Mouse (Mus musculus) kidney, postnatal 25 days (tissue): ENCODE measurements at regions not wholly inside any gene's neighbourhood (a gene's known extent, or its start where the extent isn't known, plus 50 kb on each side); places are given as distances from the start of the nearest gene placed in this dataset.

Source experiments
- DNase-seq, 2 experiments: peaks; one replicate each; pipeline ENCODE4 v3.0.0; 2021; ENCODE audit warnings: mixed read lengths in 2 of 2

DNA sequence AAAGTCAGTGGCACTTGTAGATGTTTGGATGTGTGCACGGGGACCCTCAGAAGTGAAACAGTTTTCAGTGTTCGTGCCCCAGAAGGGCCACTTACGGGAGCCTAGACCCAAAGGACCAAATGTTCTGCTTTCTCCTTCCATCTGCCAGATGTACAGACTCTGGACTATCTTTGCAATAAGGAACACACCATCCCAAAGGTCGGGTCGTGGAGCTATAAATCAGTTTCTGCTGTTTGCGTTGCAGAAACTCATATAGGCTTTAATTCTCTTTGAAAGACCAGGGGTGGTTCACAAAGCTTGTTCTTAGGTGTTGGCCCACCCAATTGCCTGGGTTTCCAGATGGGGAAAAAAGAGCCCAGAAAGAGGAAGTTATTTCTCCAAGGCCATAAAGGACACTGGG, 206.3 kb upstream of the Cdh5 start:
- no peak for DNase-seq

DNA sequence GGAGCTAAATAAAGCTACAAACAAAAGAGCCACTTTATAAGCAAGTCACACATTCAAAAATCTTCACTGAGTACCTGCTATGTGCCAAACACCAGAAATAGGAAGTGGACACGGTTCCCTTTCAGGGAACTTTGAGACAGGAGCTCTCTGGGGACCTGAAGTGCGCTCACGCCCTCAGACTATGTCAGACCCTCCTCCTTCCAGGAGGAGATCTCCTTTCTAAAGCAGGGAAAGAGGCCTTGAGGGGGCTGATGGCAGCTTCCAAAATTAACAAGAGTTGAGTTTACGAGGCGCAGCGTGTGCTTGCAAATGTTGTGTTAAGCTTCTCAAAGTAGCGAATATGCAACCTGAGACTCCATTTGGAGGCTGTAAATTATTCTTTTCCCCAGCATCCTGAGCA, 204.0 kb upstream of the Cdh5 start:
- DNase-seq: no peak

DNA sequence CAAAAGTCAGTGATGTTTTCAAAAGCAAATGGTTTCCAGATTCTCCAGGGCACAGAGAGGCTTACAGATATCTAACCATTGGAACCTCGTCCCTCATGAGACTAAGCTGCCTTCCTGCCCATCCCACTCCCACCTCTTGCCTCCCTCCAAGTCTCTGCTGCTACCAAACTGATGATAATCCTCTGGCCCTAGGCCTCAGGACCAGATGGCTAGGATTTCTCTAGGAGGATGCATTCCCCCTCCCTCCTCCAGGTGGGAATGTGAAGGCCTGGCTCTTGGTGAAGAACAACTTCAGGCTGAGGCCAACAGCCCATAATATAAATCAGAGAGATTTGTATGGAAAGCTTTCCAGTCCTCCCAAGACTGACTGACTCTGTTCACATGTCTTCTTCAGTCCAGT, 198.9 kb upstream of the Cdh5 start:
- no peak for DNase-seq

DNA sequence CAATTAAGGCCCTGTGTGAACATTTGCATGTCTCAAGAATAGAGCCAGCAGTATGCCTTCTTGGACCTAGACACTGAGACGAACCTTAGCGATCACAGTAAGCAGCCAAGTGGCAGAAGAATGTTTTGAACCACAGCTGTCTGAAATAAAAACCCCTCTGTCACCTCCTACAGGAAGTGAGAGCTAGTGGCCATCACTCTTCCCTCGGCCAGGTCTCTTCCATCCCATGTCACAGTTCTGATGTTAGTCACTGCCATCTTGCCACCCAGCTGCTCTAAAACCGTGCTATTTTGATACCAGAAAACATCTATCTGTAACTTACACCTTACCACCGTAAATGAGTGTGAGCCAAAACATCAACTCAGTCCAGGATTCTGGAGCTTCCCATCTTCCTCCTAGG, 197.8 kb upstream of the Cdh5 start:
- no peak for DNase-seq

DNA sequence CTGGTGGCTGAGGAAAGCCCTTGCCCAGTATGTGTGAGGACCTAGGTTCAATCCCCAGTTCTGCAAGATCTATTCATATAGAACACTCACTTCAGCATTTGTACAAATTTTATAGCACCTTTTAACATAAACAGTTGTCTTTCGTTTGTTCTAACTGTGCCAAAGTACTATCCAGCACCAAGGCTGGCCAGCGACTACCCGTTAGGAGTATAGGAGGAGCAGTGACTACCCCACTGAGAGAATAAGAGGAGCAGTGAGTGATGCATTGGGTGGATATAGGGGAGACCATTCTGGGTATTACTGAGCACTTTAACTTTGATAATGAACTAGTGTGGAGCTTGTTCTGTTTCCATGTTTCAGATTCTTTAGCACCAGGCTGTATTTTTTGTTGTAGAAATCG, 193.8 kb upstream of the Cdh5 start:
- DNase-seq: no peak

DNA sequence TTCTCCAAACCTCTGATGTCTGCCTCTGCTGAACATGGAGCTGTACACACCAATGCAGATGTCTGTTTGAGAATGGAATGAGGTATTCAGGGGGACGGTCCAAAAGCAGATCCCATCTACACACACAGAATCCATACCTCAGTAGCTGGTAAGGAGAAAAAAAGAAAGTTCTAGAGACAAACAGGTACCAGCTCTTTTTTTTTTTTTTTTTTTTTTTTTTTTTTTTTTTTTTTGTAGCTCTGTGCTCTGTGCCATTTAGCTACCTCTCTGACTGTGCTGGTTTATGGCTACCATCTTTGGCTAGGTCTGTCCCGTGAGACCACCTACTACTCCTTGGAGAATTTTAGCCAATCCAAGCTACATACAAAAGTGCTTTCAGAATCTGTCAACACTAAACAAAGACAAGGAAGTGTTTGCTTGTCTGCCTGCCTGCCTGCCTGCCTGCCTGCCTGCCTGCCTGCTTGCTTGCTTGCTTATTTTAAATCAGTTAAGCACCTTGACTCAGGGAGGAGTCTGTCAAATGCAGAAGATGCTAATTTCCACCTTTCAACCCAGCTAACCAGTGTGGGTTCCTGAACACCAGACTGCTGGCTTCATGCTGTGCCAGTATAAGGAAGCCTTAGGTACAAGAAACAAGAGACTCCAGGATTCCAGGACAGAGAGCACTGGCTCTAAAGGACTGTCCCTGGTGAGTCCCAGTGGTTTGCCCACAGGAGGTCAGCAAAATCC, 190.0 kb upstream of the Cdh5 start:
- no peak for DNase-seq

DNA sequence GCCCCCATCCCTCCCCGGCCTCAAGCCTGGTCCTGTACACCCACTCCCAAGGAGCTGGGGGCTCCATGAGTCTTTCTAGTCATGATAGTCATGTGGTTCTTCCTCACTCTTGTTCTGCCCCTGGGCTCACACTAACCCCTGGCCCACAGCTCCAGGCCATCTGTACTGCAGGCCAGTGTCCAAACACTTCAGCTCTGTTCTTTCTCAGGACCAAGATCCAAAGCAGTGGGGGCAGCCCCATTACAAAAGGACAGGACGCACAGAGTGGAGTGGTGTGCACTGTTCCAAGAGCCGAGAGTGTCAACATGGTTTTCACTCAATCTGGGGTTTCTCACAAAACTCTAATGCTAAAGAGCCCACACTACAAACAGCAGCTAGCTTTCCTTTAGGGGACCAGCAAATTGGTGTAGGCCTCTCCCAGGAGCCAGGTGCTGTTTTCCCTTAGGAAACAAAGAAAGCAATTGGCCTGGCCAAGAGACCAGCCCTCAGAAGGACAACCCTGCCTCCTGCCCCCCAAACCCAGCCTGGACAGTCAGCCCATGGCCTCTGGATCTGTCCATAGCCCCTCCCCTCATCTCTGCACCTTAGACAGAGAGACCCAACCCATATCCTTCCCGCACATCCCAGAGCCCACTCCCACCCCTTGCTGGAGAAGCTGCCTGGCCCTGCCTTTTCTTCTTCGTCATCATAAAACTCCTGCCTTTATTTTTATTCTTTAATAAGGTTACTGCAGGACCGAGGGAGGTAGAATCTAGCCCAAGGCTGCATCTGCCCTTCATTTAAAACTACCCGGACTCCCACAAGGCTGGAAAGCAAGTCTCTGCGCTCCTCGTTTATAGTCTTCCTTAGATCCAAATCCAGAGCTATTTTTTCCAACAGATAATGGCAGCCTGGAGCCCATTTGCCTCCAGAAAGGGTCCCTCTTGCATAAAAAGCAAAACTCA, 188.2 kb upstream of the Cdh5 start:
- peak in 1 of 2 experiments; percentile 37 for DNase-seq

DNA sequence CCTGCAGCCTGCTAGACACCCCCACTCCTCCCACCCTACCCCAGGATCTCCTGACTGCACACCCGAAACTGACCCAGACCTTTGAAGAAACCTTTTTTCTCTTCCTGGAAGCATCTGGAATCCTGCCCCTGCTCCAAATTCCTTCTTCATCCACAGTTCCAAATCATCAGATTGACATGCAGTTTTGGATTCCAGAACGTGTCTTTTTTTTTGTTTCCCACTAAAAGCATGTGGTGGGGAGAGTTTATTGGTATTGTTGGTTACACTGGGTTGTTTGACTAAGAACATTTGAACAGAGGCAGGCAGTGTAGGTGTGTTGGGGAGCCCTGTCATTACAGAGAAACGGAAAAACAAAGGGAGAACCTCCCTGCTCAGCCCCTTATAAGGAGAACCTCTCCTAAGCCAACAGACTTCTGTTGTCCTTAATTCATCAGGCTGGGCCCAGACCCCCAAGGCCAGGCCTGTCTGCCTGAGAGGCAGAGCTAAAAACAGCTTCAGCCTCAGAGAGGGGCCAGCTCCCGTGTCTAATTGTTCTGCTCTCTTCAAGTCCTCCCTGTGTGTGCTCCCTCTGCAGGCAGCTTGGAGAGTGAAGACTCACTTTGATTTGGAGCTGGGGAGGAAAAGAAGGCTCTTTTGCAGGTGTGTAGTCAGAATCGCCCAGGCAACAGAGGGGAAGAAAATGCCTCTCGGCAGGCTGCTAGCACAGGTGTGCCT, 187.3 kb upstream of the Cdh5 start:
- peak in 1 of 2 experiments; percentile 14 for DNase-seq

DNA sequence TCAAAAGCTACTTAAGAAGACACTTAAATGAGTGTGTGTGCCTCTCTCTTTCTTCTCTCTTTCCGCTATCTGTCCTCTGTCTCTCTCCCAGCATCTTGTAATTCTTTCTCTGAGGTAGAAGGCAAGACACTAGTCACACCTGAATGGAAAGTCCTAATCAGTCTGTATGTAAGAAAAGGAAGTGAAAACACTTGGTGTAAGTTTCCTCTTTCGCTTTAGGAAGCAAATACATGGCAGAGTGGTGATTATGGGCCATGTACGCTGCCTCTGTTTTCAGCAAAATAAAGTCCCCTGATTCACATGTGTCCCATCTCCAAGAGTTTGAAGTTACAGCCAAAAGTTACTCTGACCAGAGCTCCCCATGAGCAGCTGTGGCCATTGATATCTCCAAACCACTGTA, 182.1 kb upstream of the Cdh5 start:
- no peak for DNase-seq

DNA sequence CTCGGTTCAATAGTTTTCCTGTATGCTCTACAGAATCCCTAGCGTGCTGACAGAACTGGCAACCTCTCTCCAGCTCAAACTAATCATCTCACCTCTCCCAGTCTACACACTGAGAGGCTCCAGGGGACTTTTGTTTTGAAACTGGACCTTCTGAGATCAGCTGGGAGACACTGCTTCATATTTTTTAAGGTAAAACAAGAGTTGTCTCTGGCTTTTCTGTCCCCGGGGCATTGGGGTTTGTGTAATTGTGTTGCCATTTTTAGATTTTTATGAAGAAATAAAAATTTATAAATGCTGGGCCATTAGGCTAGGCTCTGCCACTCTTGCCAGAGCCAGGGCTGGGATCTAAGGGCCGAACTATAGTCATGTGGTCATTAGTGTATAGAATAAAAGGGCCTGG, 179.8 kb upstream of the Cdh5 start:
- no peak for DNase-seq

DNA sequence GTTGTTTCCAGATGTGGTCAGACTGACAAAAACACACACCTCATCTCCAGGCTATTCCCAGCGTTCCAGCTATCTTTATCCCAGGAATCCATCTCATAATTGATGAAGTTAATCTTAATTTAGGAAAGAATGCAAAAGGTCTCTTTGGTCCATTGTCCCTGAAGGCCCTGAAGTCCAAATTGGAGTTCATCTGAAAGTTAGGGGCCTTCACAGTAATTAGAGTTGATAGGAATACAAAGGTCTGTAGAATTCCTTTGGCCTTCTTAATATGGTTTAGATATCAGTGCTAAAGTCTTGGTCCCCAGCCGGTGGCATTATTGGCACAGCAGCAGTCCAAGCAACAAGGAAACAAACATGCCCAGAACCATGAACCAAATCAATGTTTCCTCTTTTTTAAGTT, 178.7 kb upstream of the Cdh5 start:
- DNase-seq: no peak

DNA sequence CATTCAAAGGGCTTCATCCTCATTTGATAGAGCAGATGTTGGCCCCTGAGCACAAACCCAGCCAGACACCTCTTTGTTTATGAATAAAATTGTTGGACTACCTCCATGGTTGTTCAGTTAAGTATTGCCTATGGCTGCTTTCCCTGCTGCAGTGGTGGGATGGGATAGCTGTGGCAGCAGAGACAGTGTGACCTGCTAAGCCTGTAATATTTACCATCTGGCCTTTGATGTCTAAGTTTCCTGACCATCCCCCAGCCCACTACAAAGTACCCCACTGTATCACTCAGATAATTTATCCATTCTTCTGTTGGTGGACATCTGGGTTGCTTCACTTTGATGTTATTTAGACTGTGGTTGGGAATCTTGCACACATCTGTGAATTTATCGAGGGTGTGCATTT, 168.7 kb upstream of the Cdh5 start:
- no peak for DNase-seq

DNA sequence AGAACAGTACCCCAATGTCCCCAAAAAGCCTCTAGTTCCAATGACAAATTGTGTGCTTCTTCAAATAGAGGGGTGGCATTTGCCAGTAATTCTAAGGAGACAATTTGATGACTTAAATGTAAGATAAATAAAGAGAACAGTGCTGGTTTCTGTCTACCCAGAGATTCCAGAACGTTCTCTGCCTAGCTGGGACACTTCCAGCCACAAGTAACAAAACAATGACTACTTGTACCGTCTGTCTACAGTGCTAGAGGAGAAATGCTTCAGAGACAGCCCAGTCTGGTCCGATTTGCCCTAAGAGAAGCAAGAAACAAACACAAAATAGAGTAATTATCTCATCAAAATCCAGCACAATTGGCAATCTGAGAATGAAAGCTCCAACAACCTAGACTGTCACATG, 164.9 kb upstream of the Cdh5 start:
- no peak for DNase-seq

DNA sequence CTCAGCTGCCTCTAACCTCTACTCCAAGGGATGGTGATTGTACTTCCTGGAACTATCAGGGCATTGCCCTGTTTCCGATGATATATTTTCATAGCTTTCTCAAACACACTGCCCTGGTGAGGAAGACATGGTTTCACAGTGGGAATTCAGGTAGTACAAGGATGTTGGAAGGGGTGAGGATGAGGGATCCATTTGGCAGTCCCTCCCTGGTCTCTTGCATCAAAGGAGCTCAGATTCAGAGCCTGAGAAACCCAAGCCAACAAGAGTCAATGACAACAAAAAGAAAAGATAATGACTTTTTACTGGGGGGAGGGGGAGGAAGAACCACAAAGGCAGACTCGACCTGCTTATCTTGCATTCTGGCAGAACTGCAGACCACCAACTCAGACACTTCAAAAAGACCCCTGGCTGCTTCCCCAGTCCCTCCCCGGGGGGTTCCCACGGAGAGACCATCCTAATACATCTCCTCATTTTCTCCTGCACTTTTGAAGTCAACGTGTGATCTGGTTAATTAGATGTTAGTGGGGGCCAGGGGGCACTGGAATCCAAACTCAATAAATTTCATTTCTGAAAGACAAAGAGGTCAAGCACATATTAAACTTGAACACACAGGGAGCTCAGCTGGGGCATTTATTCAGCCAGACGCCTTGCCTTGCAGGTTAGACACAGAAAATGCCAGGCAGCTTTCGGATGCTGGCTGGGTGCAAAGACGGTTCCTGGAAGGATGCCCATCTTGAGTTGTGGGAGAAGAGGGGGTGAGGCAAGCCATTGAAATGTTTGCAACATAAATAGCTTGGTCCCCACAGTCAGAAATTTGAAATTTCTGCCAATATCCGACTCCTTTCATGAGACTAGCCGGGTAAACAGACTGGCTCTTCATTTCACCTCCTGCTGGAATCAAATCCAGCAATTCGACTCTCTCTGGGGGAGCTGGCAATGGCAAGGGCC, 162.9 kb upstream of the Cdh5 start:
- DNase-seq: no peak

DNA sequence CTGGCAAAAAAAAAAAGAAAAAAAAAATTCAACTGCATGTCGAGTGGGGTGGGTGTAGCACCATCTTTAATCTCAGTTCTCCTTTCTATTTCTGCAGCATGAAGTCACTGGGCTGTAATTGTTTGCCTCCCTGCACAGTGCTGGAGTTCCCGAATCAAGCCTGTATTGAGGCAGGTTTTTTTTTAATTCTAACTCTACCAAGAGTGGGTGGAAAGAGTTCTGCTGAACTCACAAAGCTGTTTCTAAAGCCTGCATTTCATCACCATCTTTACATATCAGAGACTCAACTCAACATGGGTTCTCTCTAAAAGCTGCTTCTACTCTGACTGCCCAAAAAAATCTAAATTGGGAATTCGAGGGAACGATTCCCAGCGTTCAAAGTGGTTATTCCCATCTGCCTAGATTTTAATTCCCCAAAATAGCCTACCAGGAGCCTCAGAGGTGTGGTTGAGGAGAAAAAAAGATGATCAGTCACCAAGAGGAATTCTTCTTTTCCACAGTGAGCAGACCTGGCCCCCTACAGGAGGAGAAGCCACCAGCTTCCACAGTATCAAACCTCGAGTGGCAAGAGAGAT, 160.4 kb upstream of the Cdh5 start:
- DNase-seq: no peak

DNA sequence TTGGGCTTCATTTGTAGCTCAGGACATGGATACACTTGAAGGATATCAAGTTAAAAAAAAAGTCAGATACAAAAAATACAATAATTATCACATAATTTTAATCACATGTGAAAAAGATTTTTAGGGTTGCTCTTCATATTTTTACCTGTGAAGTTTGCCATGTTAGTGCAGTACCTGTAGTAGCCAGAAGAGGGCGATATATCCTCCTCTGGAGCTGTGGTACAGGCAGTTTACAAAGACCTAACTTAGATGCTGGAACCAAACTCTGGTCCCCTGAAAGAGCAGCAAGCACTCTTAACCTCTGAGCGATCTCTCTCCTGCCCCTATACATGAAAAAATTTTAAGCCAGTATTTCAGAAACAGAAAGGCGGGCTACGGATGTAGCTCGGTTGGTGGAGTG, 153.0 kb upstream of the Cdh5 start:
- DNase-seq: no peak

DNA sequence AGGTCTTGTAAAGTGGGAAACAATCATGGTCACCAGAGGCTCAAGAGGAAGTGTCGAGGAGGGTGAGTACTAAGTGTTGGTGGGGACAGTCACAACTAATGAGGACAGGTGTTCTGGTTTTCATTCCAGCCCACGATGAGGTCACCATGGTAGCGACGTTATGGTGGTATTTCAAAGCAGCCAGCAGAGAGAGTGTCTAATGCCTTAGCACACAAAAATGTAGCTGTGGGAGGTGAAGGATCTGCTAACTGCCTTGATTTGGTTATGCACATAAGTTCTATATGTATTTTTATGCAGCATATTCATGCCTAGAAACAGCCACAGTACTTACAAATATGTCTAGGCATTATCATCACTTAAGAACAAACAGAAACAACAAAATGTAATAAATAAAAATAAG, 151.0 kb upstream of the Cdh5 start:
- DNase-seq: no peak

DNA sequence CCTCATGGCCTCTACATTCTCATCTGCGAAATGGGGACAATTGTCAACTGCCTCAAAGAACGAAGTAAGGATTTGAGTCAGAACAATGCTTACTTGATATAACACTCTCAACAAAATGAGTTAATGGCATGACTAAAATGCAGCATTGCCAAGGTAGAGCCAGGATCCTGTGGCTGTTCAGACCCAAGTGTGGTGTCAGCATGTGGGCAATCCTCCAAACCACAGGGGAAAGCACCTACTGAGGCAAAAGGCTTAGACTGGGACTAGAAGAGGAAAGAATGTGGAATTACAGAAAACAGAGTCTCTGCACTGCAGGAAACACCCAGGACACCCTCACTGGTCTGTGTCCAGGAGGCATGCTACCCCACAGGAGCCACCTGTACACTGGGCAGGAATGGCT, 147.8 kb upstream of the Cdh5 start:
- DNase-seq: no peak

DNA sequence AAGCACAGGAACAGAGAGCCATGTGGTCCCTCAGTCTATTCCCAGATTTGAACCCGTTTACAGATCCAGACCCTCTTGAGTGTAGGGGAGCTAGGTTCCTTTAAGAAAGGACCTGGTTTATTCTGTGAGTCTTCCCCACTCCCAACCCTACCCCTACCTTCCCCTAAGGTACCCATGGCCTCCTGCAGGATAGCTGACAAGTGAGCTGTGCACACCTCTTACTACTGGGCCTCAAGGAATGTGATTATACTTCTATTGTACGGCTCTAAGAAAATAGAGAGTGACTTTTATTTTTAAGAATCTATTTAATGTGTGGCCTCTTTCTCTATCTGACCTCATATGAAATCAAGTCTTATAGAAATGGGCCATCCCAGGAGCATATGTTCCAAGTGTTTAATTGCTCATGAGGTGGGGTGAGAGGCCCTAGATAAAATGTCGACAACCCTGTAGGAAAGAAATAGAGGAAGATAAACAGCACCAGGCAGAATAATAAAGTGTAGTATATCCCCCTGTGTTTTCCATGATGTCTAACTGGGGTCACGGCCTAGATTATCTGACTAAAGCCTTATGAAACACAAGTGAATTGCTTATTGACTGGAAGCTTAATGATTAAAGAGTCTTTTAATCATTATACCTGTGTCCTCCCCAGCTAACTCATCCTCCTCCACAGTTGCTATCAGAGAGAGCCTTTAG, 145.7 kb upstream of the Cdh5 start:
- no peak for DNase-seq

DNA sequence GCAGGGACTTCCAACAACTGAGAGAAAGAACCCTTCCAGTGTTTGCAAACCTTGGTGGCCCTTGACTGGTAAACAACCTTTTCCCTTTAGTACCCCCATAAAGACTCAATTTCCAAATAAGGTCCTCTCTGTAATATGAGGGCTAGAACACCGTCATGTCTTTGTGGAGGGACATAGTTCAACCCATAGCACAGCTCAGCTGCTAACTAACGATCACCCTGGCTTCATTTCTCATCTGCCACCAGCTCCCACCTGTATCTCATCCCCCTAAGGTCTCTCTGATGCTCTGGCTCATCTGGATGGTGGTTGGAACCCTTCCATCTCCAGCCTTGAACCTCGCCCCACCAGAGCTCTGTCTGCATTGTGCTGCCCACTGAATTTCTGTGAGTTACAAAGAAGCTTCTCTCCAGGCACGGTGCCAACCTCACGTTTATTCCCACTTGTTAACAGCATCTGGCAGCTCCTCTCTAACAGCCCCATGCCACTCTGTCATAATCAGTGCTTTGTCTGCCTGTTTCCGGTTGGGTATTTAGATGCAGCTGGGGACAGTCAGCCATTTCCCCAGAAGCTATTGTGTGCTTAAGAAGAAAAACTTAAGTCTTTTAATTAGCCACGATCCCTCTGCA, 137.0 kb upstream of the Cdh5 start:
- DNase-seq: peak; percentile 48 to 51

DNA sequence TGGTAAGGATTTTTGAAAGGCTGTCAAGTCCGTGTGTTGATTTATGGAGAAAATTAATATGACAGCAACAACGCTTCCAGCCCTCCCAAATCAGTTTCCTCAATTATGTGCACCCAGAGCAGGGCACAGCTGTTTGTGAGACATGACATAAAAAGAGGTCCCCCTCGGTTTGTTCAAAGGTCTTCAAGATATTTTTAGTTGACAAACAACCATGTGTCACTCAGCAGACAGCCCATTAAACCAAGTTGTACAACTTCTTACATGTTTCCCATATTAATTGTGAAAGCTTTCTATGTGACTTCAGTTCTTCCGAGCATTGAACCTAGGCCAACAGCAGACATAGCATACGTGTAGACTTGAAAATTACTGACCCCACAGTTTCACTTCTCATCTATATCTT, 131.5 kb upstream of the Cdh5 start:
- DNase-seq: no peak
